Mouse (Mus musculus) layer of hippocampus, adult 2 months (tissue): ENCODE data around the gene Uhrf2. TPM values are rescaled to one million over a fixed set of nuclear protein-coding genes. Genes with fewer than 3 reads are reported as not detected.

ENCODE experiments used
- DNase-seq, 2 experiments: peaks; one replicate each; pipeline ENCODE4 v3.0.0; 2022; ENCODE audit warnings: low spot score in 2 of 2
- H3K27ac ChIP-seq: fragments of 200-600 bp; 2 replicates; pipeline ENCODE4 v1.8.1; 2022
- H3K4me3 ChIP-seq: fragments of 200-600 bp; 2 replicates; pipeline ENCODE4 v1.8.1; 2022; ENCODE audit warnings: mild to moderate bottlenecking
- CTCF ChIP-seq: fragments of 200-600 bp; conservative IDR thresholded peaks from 2 replicates; pipeline ENCODE4 v1.8.1; 2022; ENCODE audit warnings: antibody characterized with exemption, mild to moderate bottlenecking, moderate library complexity
- total RNA-seq, 2 experiments: library from RNA; stranded (reverse); gene quantifications; 2 replicates each; pipeline ENCODE4 v1.2.3; 2021

Uhrf2 gene
- total RNA-seq, 2 experiments from 2014 or later, result 63.5 to 69.5 TPM

DNA sequence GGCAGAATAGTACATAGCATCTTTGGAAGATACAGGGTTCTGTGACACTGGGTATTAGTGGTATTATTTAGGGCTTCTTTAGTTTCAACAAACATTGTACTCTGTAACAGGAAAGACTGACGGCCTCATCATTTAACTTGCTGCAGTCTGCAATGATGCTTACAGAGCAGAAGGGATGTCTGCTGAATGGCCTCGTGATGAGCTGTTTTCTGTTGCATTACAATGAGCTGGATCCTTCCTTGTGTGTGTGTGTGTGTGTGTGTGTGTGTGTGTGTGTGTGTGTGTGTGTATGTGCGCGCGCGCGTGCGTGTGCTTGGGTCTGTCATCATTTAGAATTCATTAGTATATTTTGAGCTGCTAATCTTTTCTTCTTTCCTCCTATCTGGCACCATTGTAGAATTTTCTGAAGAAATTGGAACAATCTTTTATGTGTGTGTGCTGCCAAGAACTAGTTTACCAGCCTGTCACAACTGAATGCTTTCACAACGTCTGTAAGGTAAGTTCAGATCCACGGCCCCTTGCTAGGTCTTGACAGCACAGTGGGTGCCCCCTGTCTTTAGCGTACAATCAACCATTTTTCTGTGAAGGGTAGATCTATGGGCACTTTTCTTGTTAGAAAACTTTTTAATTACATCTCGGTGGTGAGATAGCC lies 61.5 kb downstream of the Uhrf2 start:
- no peak for DNase-seq
- H3K4me3 ChIP-seq, result no peak overlapping the region
- TF ChIP-seq CTCF, result no peak
- peak overlapping the region; percentile 65 for H3K27ac ChIP-seq

- peak overlapping the region; percentile 63 for H3K27ac ChIP-seq
Observed at GRCm38 (mm10) chr19:30096186-30096585, 65.9 kb downstream of the Uhrf2 start.

GRCm38 (mm10) chr19:30097039-30097438 lies 66.7 kb downstream of the Uhrf2 start:
- DNase-seq, result no peak
- Histone ChIP-seq H3K27ac (peak overlapping the region; percentile 63), H3K4me3 (no peak overlapping the region)
- TF ChIP-seq CTCF, result no peak

More at GRCm38 (mm10) chr19:30096186-30096585, 65.9 kb downstream of the Uhrf2 start:
- DNase-seq, result no peak
- no peak overlapping the region for H3K4me3 ChIP-seq
- TF ChIP-seq CTCF, result no peak

DNA sequence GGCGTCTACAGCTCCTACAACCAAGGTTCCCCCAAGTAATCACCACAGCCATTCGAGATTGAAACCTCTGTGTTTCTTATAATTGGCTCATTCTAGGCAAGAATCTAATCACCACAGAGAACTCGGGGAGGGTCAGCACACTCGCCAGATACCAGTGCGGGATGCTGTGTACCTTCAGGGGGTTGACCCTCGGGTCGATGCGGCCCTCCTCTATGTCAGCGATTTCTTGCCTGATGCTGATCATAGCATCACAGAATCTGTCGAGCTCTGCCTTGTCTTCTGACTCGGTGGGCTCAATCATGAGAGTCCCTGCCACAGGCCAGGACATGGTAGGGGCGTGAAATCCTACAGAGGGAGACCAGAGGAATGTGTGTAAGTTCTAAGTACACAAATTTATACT lies 70.3 kb downstream of the Uhrf2 start:
- Histone ChIP-seq H3K4me3 (no peak overlapping the region), H3K27ac (no peak overlapping the region)
- TF ChIP-seq CTCF, result no peak
- no peak for DNase-seq

GRCm38 (mm10) chr19:30102620-30103019 lies 72.3 kb downstream of the Uhrf2 start:
- DNase-seq, result no peak
- no peak overlapping the region for H3K4me3 ChIP-seq
- H3K27ac ChIP-seq, result no peak overlapping the region
- no peak for TF ChIP-seq CTCF

GRCm38 (mm10) chr19:30105045-30105842 lies 74.9 kb downstream of the Uhrf2 start:
- Histone ChIP-seq H3K27ac (no peak overlapping the region), H3K4me3 (no peak overlapping the region)
- DNase-seq, result no peak
- no peak for TF ChIP-seq CTCF

DNA sequence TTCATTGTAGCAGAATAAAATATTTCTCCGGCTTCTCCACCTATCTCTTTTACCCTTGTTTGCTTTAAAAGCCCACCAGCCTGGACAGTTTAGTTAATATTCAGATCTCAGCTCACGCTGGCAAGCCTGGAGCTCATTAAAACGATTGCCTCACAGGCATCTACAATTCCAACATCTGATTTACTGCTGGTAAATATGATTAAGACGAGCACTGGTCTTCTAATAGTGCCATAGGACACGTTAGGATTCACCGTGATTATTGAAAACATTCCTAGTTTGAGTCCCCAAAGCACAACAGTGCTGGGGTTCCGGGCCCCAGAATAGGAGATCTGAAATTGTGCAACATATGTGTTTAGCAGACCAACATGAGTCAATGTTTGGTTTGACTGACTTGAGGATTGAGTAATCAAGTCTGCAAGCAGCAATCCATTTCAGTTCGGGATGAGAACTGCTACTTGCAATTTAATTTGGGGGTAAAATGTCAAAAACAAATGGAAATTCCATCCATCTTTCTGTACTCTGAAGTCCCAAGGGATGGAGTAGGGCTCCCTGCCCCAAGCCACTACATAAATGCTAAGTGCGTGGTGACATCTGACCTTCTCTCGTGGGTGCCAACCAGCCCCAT lies 77.0 kb downstream of the Uhrf2 start:
- Histone ChIP-seq H3K27ac (peak overlapping the region; percentile 50; the same call in 1 of the 2 replicates), H3K4me3 (no peak overlapping the region)

GRCm38 (mm10) chr19:30108616-30109015 lies 78.3 kb downstream of the Uhrf2 start:
- no peak for TF ChIP-seq CTCF
- Histone ChIP-seq H3K27ac (peak overlapping the region; percentile 11; the same call in 1 of the 2 replicates), H3K4me3 (no peak overlapping the region)
- DNase-seq, result no peak

More for the DNA sequence above, 77.0 kb downstream of the Uhrf2 start:
- DNase-seq, result no peak
- no peak for TF ChIP-seq CTCF

DNA sequence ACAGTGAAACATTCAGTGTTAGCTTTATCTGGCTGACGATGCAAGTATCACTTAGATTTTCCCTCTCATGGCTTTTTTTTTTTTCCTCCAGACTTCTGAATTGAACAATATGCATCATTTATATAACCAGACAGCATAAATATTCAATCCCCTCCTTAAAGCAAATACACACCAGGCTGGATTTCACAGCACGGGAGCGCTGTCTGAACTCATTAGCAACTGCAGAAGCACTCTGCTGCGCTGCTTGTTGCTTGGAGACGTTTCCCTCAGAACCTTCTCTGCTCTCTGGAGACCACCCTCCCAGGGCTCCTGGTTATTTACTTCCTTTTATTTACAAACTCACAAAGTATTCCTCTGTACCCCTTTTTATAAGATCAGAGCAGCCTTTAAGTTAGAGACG lies 78.8 kb downstream of the Uhrf2 start:
- no peak for TF ChIP-seq CTCF
- Histone ChIP-seq H3K27ac (peak overlapping the region; percentile 11; the same call in 1 of the 2 replicates), H3K4me3 (no peak overlapping the region)
- no peak for DNase-seq

DNA sequence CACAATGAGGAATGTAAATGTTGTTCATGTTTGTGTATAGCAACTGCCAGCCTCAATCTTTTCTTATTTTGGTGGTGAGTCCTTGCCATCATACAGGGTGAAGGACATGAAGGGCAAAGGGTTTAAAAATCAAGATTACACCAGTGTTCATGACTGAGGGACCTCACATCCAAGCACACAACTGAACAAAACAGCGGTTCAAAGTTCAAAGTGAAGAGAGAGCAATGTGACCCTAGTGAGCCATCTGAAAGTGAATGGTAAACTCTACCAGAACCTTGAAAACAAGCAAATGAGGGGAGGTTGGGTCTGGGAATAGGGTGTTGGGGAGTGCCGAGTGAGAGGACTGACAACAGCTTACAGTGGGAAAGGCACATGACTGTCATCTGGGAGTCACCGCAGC lies 81.1 kb downstream of the Uhrf2 start:
- DNase-seq, result no peak
- Histone ChIP-seq H3K4me3 (no peak overlapping the region), H3K27ac (no peak overlapping the region)
- no peak for TF ChIP-seq CTCF

DNA sequence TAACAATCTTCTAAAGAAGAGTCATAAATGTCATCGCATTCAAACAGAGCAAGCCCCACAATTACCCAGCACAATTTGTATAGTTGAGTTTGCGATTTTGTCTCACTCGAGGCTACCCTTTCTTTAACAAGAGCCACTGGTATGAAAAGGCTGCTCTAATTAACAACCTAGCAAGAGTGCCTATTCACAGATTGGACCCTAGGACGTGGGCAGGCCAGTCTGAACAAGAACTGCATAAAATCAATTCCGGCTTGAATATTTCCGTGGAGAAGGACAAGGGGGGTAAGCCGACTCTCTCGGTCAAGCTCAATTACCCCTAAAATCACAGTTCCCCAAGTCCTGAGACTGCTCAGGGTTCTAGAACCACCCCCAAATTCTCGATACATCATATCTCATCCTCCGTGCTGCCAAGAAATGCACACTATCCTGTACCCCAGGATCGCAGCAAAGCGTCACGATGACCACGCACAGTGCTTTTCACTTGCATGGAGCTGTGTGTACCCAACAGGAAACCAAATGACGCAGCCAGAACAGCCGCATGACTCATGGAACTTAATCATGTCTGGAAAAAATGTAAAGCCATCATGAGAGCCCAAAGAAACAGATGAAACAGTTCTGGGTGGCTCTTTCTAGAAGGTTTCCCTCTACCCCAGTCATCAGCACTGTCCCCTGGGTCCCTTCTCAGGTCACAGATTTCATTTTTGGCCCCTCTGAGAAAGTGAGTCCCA lies 82.8 kb downstream of the Uhrf2 start:
- Histone ChIP-seq H3K27ac (peak overlapping the region; percentile 64; the same call in 1 of the 2 replicates), H3K4me3 (no peak overlapping the region)
- no peak for DNase-seq
- TF ChIP-seq CTCF, result no peak

- no peak overlapping the region for H3K27ac ChIP-seq
- TF ChIP-seq CTCF, result no peak
- no peak overlapping the region for H3K4me3 ChIP-seq
- no peak for DNase-seq
Observed at GRCm38 (mm10) chr19:30114919-30115441, 84.7 kb downstream of the Uhrf2 start.
